Mouse (Mus musculus) B cell, adult 2 months (primary cell): ENCODE measurements around the gene Tnfaip3.
A peak's percentile ranks its signal among the peaks of the same experiment; 100 is the strongest.

Experiments
- DNase-seq, 2 experiments: peaks; one replicate each; pipeline ENCODE4 v3.0.0; 2022

Gene Tnfaip3

GRCm38 (mm10) chr10:19014381-19015256 is 838 bp downstream of the Tnfaip3 start:
- DNase-seq = peak; percentile 56 to 67

- DNase-seq = no peak
Measured at GRCm38 (mm10) chr10:19013351-19013750, 2.1 kb downstream of the Tnfaip3 start.

- no peak for DNase-seq
Measured at GRCm38 (mm10) chr10:19012616-19013015, 2.8 kb downstream of the Tnfaip3 start.

GRCm38 (mm10) chr10:19011832-19012440 is 3.5 kb downstream of the Tnfaip3 start:
- DNase-seq = peak in 1 of 2 experiments; percentile 20

DNA sequence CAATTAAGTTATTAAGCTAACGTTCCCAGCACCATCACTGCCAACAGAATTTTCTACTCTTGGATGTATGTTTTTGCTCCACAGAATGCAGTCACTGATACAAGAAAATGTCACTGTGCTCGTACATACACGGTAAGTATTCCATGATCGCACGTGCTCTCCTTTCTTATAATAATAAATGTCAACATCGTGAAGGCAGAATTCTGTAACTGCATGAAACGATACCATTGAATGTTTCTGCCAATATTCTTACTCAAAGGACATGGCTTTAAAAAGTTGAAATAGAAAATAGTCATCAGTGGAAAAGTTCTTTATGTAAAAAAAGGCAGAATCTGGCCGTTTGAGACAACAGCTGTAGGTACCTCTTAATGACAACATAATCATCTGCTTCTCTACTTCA is 5.0 kb downstream of the Tnfaip3 start:
- DNase-seq = no peak

- peak; percentile 55 to 59 for DNase-seq
Measured at GRCm38 (mm10) chr10:19009186-19009672, 6.2 kb downstream of the Tnfaip3 start.

DNA sequence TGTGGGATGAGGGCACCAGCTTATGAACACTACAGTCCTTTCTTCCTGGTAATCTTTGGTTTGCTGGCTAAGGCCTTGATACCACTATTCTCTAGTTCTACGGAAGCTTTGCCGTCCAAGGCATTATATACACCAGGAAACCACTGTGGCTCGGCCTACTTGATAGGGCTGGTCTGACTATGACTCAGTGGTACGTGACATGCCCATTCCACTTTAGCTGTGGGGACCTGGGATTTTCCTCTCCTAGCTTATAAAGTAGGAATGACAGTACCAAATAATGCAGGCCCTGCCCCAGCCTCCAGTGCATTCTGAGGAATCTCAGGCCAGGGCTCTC is 6.9 kb downstream of the Tnfaip3 start:
- no peak for DNase-seq

DNA sequence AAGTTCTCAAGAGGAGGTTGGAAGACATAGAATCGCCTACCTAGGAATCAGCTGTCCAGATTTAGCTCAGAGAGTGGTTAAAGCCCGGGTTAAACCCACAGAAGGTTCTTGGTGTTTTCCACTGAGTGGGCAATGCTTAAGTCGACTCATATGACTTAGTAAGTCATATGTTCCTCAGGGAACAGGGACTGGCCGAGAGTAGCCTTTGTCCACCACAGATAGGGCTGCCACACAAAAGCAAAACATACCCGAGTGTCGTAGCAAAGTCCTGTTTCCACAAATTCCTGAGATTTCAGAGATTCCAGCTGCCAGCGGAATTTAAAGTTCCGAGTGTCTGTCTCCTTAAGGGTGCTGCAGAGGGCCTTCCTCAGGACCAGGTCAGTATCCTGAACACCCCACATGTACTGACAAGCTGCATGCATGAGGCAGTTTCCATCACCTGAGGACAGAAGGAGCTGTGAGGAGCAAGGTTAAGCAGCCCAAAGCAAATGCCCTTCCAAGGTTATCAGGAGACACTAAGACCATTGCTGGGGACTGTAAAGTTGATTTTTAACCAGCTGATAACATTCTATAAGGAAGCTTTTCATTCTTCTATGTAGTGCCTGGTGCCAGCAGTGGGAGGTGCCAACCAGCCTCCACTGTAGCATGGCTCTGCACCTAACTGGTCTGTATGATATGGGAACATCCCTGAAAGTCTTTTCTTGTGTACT is 7.4 kb downstream of the Tnfaip3 start:
- peak in 1 of 2 experiments; percentile 38 for DNase-seq

GRCm38 (mm10) chr10:19002091-19002785 is 13.2 kb downstream of the Tnfaip3 start:
- peak in 1 of 2 experiments; percentile 27 for DNase-seq

DNA sequence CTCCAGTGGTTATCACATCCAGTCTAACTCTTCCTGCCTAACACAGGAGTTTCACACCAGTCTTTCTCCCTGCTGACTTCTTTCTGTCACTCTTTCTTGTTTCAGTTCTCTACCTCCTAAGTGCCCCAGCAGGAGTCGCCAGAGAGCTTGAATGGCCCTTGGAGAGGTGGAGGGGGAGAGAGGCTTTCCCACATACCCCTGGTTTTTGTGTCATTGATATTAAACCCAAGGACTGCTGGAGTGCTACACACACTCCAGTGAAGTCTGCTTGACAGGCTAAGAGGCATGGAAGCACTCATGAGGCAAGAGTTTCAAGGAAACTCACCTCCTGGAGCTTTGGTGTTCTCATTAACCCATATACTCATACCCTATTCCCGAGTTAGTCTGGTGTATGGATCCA is 16.0 kb downstream of the Tnfaip3 start:
- DNase-seq = peak; percentile 67 to 69

GRCm38 (mm10) chr10:18996331-18996730 is 19.1 kb downstream of the Tnfaip3 start:
- no peak for DNase-seq

DNA sequence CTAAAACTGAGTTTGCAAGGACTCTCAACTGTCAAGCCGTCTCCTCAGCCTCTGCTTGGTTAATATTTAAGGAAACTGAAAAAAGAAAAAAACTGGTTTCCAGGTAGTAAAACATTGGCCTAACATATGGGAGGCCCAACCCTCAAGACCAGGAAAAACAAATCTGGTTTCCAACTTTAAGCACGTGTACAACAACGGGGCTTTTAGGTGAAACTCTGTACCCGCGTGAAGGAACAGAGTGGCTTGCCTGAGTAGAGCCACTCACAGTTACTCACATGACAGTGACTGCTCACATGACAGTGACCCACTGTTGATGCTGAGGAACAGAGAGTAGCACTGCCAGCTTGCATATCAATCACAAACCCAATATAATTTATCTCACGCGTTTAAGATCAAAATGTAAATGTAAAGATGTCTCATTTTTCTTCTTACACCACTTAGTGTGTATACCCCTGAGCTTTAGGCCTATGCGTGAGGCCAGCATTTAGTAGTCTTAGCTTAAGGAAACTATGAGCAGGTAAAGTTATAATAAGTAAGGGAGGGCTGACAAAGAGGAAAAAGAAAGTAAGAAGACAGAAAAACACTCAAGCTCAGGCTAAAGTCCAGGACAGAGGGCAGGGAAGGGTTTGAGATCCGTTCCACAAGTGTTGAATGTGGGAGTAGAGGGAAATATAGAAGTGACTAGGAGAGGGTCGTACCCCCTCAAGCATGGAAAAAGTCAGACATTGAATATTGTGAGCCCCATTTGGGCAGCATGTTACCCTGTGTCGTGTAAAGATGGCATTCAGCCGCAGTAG is 19.8 kb downstream of the Tnfaip3 start:
- DNase-seq = peak in 1 of 2 experiments; percentile 27

- DNase-seq = no peak
Measured at GRCm38 (mm10) chr10:18992971-18993370, 22.5 kb downstream of the Tnfaip3 start.

- DNase-seq = no peak
Measured at GRCm38 (mm10) chr10:18991057-18991456, 24.4 kb downstream of the Tnfaip3 start.

GRCm38 (mm10) chr10:18987907-18988199 is 27.6 kb downstream of the Tnfaip3 start:
- DNase-seq = no peak

DNA sequence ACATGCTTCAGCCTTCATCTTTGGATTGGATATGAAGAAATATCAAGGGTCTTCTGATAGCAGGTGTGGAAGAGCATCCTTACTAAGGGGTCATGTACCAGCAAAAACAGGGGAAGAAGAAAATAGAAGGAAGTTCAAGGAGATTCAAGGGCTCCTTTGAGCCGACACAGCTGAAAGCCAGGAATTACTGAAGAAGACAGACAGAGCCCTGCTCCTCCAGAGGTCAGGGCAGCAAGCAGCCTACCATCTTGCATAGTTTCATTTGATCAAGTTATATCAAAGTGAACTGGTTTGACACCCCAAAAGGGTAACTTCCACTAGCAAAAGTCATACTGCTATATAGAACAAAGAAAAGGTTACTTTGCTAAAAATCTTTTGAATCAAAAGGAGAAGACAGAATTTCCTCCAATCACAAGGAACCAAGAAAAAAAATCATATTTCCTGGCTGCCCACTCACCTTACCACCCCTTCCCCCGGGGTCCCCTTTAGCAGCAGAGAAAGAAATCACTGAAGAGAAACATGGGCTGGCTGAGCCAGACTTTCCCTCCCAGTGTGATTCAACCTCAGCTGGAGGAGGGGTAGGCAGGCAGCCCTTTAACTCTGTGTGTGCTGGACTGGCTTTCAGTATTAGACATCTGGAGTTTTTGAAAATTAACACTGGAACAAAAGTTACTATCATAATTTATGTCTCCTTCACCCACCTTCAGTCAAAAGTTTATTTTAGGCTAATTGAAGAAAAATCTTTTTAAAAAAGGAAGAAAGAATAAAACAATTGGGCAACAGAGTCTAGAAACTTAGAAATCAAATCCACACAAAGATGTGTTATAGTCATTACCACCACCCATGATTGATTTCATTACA is 28.2 kb downstream of the Tnfaip3 start:
- no peak for DNase-seq

- DNase-seq = no peak
Measured at GRCm38 (mm10) chr10:18985516-18985915, 29.9 kb downstream of the Tnfaip3 start.

- no peak for DNase-seq
Measured at GRCm38 (mm10) chr10:18983514-18983913, 31.9 kb downstream of the Tnfaip3 start.

DNA sequence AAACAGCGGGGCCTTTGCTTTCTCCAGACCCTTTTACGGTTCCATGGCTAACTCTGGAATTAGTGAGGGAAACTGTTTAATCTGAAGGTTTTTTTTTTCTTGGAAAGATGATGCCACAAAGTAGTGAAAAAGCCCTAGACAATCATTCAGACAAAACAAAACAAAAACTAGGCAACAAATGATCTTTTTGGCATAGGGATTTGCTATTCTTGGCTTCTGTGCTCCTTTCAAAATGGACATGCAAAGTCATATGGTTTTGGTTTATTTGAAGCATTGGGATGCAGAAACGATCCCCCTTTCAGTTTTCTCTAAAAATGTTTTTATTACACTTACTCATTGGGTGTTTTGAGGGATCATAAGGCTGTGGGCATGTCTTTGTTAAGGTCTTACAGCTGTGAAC is 41.0 kb downstream of the Tnfaip3 start:
- no peak for DNase-seq

- DNase-seq = no peak
Measured at GRCm38 (mm10) chr10:18966893-18967292, 48.6 kb downstream of the Tnfaip3 start.

- no peak for DNase-seq
Measured at GRCm38 (mm10) chr10:18965601-18966000, 49.9 kb downstream of the Tnfaip3 start.
